Mouse (Mus musculus) embryonic facial prominence, embryonic 12.5 days (tissue): ENCODE data around the gene 4921530L21Rik. TPM values are rescaled to one million over a fixed set of nuclear protein-coding genes. Genes with fewer than 3 reads are reported as not detected.
A peak's percentile ranks its signal among the peaks of the same experiment; 100 is the strongest.

ENCODE experiments used
- ATAC-seq: fragments of 200-750 bp; cut with Nextera tagmentation; 2 replicates; pipeline ENCODE4 v1.8.0; 2017; ENCODE audit not compliant: insufficient number of reproducible peaks, insufficient read depth, low FRiP score, low TSS enrichment
- H3K27ac ChIP-seq: fragments of 300-500 bp; sonication (generic); 2 replicates; pipeline ENCODE4 v1.5.1; 2016; ENCODE audit warnings: mild to moderate bottlenecking
- H3K27me3 ChIP-seq: fragments of 300-500 bp; sonication (generic); 2 replicates; pipeline ENCODE4 v1.6.1; 2016; ENCODE audit warnings: mild to moderate bottlenecking, moderate library complexity
- H3K36me3 ChIP-seq: fragments of 300-500 bp; sonication (generic); 2 replicates; pipeline ENCODE4 v1.6.1; 2016; ENCODE audit warnings: mild to moderate bottlenecking
- H3K4me1 ChIP-seq: fragments of 300-500 bp; sonication (generic); 2 replicates; pipeline ENCODE4 v1.6.1; 2016
- H3K4me2 ChIP-seq: fragments of 300-500 bp; sonication (generic); replicated peaks from 2 replicates; pipeline ENCODE4 v1.6.1; 2016; ENCODE audit warnings: mild to moderate bottlenecking, moderate library complexity
- H3K4me3 ChIP-seq: fragments of 300-500 bp; sonication (generic); 2 replicates; pipeline ENCODE4 v1.5.1; 2016; ENCODE audit warnings: mild to moderate bottlenecking
- H3K9ac ChIP-seq: fragments of 300-500 bp; sonication (generic); 2 replicates; pipeline ENCODE4 v1.6.1; 2016; ENCODE audit warnings: mild to moderate bottlenecking, moderate library complexity
- H3K9me3 ChIP-seq: fragments of 300-500 bp; sonication (generic); 2 replicates; pipeline ENCODE4 v1.6.1; 2016; ENCODE audit warnings: mild to moderate bottlenecking, moderate library complexity
- WGBS: fragments of 180-500 bp; shearing (Covaris S2); methylation state at CpG from one replicate; pipeline ENCODE4 v1.1.7; 2016; 5-methylcytosine and 5-hydroxymethylcytosine counted together
- polyA plus RNA-seq: library from polyadenylated mRNA; unstranded; fragments of >200 nt; fragmentation: Nextera tagmentation; extraction: Ambion mirVana; gene quantifications from 2 replicates; pipeline ENCODE4 v1.2.1, GENCODE M21; 2016

The 4921530L21Rik gene
- polyA plus RNA-seq, result not detected in 2 replicates

DNA sequence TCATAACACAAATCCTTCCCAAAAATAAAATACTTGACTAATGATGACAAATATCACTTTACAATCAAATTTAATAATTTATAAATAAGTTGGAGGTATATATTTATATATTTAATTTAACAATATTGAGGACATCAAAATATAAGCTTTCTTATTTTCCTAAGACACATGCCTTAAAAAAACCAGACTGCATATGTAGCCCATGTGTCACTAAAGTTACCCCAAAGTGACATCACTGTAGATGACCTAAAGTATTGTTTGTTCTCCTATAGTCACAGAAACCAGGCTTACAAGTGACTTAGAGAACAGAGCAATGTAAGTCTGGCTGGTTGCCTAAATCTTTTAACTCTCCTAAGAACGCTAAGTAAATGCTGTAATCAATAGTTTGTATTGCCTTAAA is at the start of gene 4921530L21Rik:
Gene 4921530L21Rik, plus strand, starts transcription at position 301 of the 400 bp plus-strand sequence.
- Histone ChIP-seq H3K4me2 (no peak within 1 kb of the TSS), H3K27me3 (no peaks in the 10 kb centered on the region), H3K4me1 (no peaks in the 10 kb centered on the region), H3K9ac (no peak within 1 kb of the TSS), H3K9me3 (no peaks in the 10 kb centered on the region), H3K36me3 (no peaks in the 10 kb centered on the region), H3K27ac (no peak within 1 kb of the TSS), H3K4me3 (no peak within 1 kb of the TSS)
- 92% methylated on average over 1 of the region's 1 CpGs for WGBS
- ATAC-seq, result no peak

GRCm38 (mm10) chr14:95833866-95834265 is 47.2 kb upstream of the 4921530L21Rik start:
- Histone ChIP-seq H3K4me2 (no peak overlapping the region), H3K4me1 (no peaks in the 10 kb centered on the region), H3K9me3 (no peaks in the 10 kb centered on the region), H3K27me3 (no peaks in the 10 kb centered on the region), H3K27ac (no peak overlapping the region), H3K36me3 (no peaks in the 10 kb centered on the region), H3K9ac (no peak overlapping the region), H3K4me3 (no peak overlapping the region)
- ATAC-seq, result no peak
- 49% methylated on average over 3 of the region's 3 CpGs for WGBS

DNA sequence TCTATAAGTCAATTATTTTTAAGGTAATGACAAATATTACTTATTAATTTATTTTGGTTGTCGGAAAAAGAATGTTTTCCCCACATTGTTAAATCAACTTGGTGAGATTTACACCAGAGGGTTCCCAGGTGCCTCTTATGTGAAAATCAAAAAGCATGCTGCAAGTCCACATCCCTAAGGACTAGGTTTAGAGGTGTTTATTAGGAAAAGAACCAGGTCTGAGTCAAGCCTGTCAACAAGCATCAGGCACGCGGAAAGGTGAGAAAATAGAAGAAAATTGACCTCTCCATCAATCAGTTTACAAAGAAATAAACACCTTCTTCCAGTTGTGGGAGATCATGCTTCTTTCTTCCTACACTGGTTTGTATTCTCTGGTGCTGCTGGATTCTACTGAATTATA is 18.1 kb upstream of the 4921530L21Rik start:
- Histone ChIP-seq H3K36me3 (no peaks in the 10 kb centered on the region), H3K27ac (no peak overlapping the region), H3K9ac (no peak overlapping the region), H3K27me3 (no peaks in the 10 kb centered on the region), H3K4me1 (0 out of 2 replicates have a peak, but pooled peaks cover 2% of the 10 kb centered on the region), H3K4me2 (no peak overlapping the region), H3K9me3 (no peaks in the 10 kb centered on the region), H3K4me3 (no peak overlapping the region)
- WGBS, result 71% methylated on average over 3 of the region's 3 CpGs
- no peak for ATAC-seq

GRCm38 (mm10) chr14:95865676-95866416 is 15.2 kb upstream of the 4921530L21Rik start:
- no peak overlapping the region for H3K4me2 ChIP-seq
- 61% methylated on average over 7 of the region's 7 CpGs for WGBS
- 0 out of 2 replicates have a peak, but pooled peaks cover 2% of the 10 kb centered on the region for H3K4me1 ChIP-seq
- H3K4me3 ChIP-seq, result no peak overlapping the region
- no peaks in the 10 kb centered on the region for H3K27me3 ChIP-seq
- H3K27ac ChIP-seq, result no peak overlapping the region
- no peaks in the 10 kb centered on the region for H3K9me3 ChIP-seq
- H3K9ac ChIP-seq, result no peak overlapping the region
- no peaks in the 10 kb centered on the region for H3K36me3 ChIP-seq
- ATAC-seq, result 0 out of 2 replicates have a peak, but pooled peaks have one; percentile 35

DNA sequence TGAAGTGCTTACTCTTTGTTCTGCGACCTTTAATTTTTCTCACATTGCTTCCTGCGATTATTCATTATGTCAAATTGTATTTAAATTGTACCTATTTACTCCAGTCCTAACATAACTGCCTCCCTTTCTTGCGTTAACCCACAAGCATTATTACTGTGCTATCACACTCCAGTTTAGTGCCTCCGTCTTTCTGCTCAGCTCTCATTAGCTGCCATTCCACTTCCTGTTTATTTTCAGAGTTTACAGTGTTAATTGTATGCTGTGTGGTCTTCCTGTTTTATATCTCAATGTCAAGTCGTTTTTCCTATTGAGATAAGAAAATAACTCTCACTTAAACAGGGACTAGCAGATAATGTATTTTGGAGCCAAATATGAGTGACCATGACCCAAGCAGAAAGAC is 9.0 kb upstream of the 4921530L21Rik start:
- H3K4me1 ChIP-seq, result no peaks in the 10 kb centered on the region
- no peak for ATAC-seq
- 67% methylated on average over 5 of the region's 5 CpGs for WGBS
- H3K27ac ChIP-seq, result no peak overlapping the region
- no peaks in the 10 kb centered on the region for H3K27me3 ChIP-seq
- no peaks in the 10 kb centered on the region for H3K9me3 ChIP-seq
- H3K36me3 ChIP-seq, result no peaks in the 10 kb centered on the region
- H3K9ac ChIP-seq, result no peak overlapping the region
- no peak overlapping the region for H3K4me3 ChIP-seq
- no peak overlapping the region for H3K4me2 ChIP-seq

DNA sequence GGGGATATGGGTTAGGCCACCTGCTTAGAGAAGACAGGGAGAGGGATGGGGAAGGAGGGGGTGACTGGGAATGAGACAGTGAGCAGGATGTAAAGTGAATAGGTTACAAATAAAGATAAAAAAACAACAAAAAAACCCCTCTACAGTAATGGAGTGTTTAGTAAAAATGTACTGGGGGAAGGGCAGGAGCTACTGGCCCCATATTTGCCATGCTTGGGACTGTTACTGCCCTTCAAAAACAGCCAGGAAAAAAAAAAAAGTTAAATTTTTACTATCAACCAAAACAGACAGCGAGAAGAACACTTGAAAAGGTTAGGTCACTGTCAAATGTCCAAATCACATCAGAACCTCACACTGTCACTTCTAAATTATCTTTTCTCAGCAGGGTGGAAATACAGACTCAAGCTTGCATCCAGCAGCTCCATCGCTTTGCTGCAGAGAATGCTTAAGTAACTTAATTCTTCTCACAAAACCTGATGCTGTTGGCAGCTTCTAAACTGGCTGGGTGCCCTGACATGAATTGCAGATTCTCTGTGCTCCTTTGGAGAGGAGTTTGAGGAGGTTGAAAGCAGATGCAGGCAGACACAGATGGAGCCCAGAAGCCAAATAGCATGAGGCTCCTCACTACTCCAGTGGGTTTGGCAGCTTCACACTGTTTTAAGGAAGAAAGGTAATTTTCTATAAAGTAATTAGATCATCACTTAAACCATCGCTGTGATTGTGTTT is 4.1 kb upstream of the 4921530L21Rik start:
- no peak overlapping the region for H3K9ac ChIP-seq
- H3K4me3 ChIP-seq, result no peak overlapping the region
- H3K4me1 ChIP-seq, result no peaks in the 10 kb centered on the region
- WGBS, result 72% methylated on average over 3 of the region's 3 CpGs
- no peaks in the 10 kb centered on the region for H3K36me3 ChIP-seq
- no peaks in the 10 kb centered on the region for H3K9me3 ChIP-seq
- H3K27ac ChIP-seq, result no peak overlapping the region
- no peak for ATAC-seq
- H3K27me3 ChIP-seq, result no peaks in the 10 kb centered on the region
- H3K4me2 ChIP-seq, result no peak overlapping the region

- ATAC-seq, result no peak
- 88% methylated on average over 1 of the region's 1 CpGs for WGBS
- Histone ChIP-seq H3K27ac (no peak overlapping the region), H3K36me3 (no peaks in the 10 kb centered on the region), H3K27me3 (no peaks in the 10 kb centered on the region), H3K4me2 (no peak overlapping the region), H3K4me3 (no peak overlapping the region), H3K4me1 (no peaks in the 10 kb centered on the region), H3K9me3 (no peaks in the 10 kb centered on the region), H3K9ac (no peak overlapping the region)
These were observed 3.5 kb upstream of the 4921530L21Rik start for GRCm38 (mm10) chr14:95877548-95877947.

DNA sequence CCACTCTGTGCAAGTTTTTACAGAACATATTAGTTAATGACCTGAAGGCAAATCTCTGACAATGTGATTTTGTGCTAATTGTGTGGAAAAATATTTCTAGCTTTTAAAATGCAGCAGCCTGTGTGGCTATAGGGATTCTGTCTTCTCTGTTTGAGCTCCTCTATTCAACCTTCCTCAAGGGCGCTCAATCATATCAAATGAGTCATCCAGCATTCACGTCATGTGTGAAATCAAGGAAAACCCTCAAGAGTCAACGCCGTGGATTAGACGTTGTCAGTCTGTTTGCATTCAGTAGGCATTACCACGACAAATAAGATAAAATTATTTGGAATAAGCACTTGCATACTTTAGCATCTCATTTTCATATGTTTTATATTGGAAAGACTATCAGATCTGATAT is 18.4 kb downstream of the 4921530L21Rik start:
- Histone ChIP-seq H3K4me2 (no peak overlapping the region), H3K36me3 (no peaks in the 10 kb centered on the region), H3K4me1 (no peaks in the 10 kb centered on the region), H3K27ac (no peak overlapping the region), H3K4me3 (no peak overlapping the region), H3K9me3 (no peaks in the 10 kb centered on the region), H3K9ac (no peak overlapping the region), H3K27me3 (no peaks in the 10 kb centered on the region)
- no peak for ATAC-seq
- 69% methylated on average over 6 of the region's 6 CpGs for WGBS

DNA sequence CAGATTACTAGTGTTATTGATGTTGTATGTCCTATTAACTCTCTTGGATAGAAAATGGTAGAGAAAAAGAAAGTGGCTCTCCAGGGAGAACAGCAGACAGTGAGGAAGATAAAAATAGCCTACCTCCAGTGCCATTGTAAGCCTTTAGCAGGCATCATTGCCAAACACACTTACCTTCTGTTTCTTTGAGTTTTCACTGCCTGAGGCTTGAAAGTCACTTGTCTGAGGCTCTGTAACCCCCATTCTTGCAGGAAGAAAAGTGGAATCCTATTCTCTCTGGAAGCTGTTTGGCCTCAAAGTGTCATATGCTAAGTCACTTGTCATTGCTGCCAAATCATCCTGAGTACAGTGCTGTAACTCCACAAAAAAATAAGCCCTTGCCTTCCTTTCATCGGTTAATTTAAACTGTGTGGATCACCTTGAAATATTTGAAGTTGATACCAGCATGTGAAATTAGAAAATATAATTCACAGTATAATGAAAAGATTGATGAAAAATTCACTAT is 23.6 kb downstream of the 4921530L21Rik start:
- H3K9ac ChIP-seq, result no peak overlapping the region
- 89% methylated on average over 1 of the region's 1 CpGs for WGBS
- no peak overlapping the region for H3K27ac ChIP-seq
- no peaks in the 10 kb centered on the region for H3K4me1 ChIP-seq
- no peak overlapping the region for H3K4me3 ChIP-seq
- no peak overlapping the region for H3K4me2 ChIP-seq
- H3K27me3 ChIP-seq, result no peaks in the 10 kb centered on the region
- H3K9me3 ChIP-seq, result no peaks in the 10 kb centered on the region
- H3K36me3 ChIP-seq, result no peaks in the 10 kb centered on the region
- ATAC-seq, result no peak

GRCm38 (mm10) chr14:95913293-95913692 is 32.2 kb downstream of the 4921530L21Rik start:
- no peaks in the 10 kb centered on the region for H3K4me1 ChIP-seq
- H3K27me3 ChIP-seq, result no peaks in the 10 kb centered on the region
- no peaks in the 10 kb centered on the region for H3K36me3 ChIP-seq
- H3K4me3 ChIP-seq, result no peak overlapping the region
- ATAC-seq, result no peak
- WGBS, result 86% methylated on average over 2 of the region's 2 CpGs
- no peaks in the 10 kb centered on the region for H3K9me3 ChIP-seq
- H3K4me2 ChIP-seq, result no peak overlapping the region
- no peak overlapping the region for H3K9ac ChIP-seq
- no peak overlapping the region for H3K27ac ChIP-seq

GRCm38 (mm10) chr14:95926742-95927141 is 45.7 kb downstream of the 4921530L21Rik start:
- Histone ChIP-seq H3K36me3 (no peaks in the 10 kb centered on the region), H3K27ac (no peak overlapping the region), H3K4me1 (no peaks in the 10 kb centered on the region), H3K4me2 (no peak overlapping the region), H3K9ac (no peak overlapping the region), H3K9me3 (no peaks in the 10 kb centered on the region), H3K27me3 (no peaks in the 10 kb centered on the region), H3K4me3 (no peak overlapping the region)
- ATAC-seq, result no peak
- 84% methylated on average over 1 of the region's 1 CpGs for WGBS
